Mouse (Mus musculus): ENCODE data around the gene Slc41a2. TPM values are rescaled to one million over a fixed set of nuclear protein-coding genes. Genes with fewer than 3 reads are reported as not detected.

Gene Slc41a2
- polyA plus RNA-seq (2017; shearing (Covaris generic)): 0.16 TPM

DNA sequence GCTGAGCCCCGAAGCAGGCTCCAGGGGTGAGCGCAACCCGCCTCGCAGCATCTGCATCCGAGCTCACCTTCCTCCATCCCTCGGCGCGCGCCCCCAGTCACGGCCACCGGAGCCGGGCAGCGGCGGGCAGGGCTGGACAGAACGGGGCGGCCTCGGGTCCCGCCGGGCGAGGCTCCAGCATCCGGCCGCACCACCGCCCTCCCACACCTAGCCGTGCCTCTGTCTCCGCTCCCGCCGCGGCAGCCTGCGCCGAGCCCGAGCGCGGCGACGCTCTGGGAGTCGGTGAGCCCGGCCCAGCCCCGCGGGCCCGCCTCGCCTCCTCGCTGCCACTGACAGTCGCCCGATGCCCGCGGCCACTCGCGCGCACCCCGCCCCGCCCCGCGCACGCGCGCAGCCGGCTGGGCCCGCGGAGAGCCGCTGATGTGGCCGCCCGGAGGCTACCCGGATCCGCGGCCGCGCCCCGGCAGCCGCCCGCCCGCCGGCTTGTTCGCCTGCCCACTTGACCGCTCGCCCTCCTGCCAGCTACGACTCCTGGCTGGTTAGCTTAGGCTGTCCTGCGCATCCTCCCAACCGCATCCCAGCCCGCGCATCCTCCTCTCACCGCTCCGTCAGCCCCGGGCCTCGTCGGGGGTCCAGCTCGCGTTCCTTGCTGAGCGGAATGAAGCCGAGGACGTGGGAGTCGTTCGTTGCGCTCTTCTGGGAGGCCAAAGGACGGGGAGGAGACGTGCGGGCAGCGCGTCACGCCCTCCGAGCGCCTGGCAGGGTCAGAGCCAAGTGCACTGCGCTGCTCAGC is at the start of gene Slc41a2:
Gene Slc41a2, minus strand, starts transcription at position 724 of the 793 bp plus-strand sequence.

DNA sequence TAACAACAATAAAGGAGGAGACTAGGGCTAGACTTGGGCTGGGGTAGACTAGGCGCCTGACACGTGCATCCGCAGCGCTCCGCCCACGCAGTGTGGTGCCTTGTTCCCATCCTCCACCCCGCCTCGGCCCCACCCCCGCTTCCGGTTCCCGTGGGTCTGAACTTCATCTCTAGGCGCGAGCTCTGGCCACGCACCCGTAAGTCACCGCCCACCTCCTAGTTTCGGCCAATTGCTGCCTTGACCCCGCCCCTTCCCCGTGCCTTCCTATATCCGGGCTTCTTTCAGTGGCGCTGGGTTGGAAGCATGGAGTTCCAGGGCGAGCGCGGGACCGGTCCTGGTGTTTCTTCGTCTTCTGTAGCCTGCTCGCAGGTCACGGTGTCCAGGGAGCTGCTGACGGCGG is 22.3 kb upstream of the Slc41a2 start, which contains the start of gene D10Wsu102e:
Gene D10Wsu102e, plus strand, starts transcription at position 266 of the 400 bp plus-strand sequence.

Other genes with a start within 250 kb of the Slc41a2 start
- gene D10Wsu102e, start 22.3 kb upstream of the Slc41a2 start, polyA plus RNA-seq (2017; shearing (Covaris generic)): 1.0 TPM
- not detected for gene Aldh1l2, start 196.3 kb upstream of the Slc41a2 start, polyA plus RNA-seq (2017; shearing (Covaris generic))
- gene Washc4, start 205.9 kb upstream of the Slc41a2 start, polyA plus RNA-seq (2017; shearing (Covaris generic)): 52.1 TPM

Data from inflammation-experienced regulatory T-cells, adult 16 weeks (primary cell).